Mouse (Mus musculus) limb, embryonic 14.5 days (tissue): ENCODE data around the gene Fastk. TPM values are rescaled to one million over a fixed set of nuclear protein-coding genes. Genes with fewer than 3 reads are reported as not detected.
A peak's percentile ranks its signal among the peaks of the same experiment; 100 is the strongest.

Experiments
- ATAC-seq: fragments of 200-750 bp; cut with Nextera tagmentation; 2 replicates; pipeline ENCODE4 v1.8.0; 2017; ENCODE audit warnings: low read depth, moderate number of reproducible peaks, moderate TSS enrichment; ENCODE audit not compliant: low FRiP score
- DNase-seq: peaks from one replicate; pipeline ENCODE4 v3.0.0-alpha.2; 2015; ENCODE audit warnings: low spot score
- H3K27ac ChIP-seq: fragments of 300-500 bp; sonication (generic); replicated peaks from 2 replicates; pipeline ENCODE4 v1.5.1; 2014; ENCODE audit warnings: low read depth, mild to moderate bottlenecking, low read length, moderate library complexity, mixed read lengths
- H3K27me3 ChIP-seq: fragments of 300-500 bp; sonication (generic); 2 replicates; pipeline ENCODE4 v1.6.1; 2014; ENCODE audit warnings: low read length, mixed read lengths; ENCODE audit not compliant: control insufficient read depth, insufficient read depth
- H3K36me3 ChIP-seq: fragments of 300-500 bp; sonication (generic); 2 replicates; pipeline ENCODE4 v1.6.1; 2014; ENCODE audit warnings: mild to moderate bottlenecking, low read length, moderate library complexity, mixed read lengths; ENCODE audit not compliant: control insufficient read depth, insufficient read depth
- H3K4me1 ChIP-seq: fragments of 300-500 bp; sonication (generic); 2 replicates; pipeline ENCODE4 v1.6.1; 2014; ENCODE audit warnings: antibody characterized with exemption, low read length, mixed read lengths; ENCODE audit not compliant: control insufficient read depth, insufficient read depth
- H3K4me2 ChIP-seq: fragments of 300-500 bp; sonication (generic); replicated peaks from 2 replicates; pipeline ENCODE4 v1.6.1; 2014; ENCODE audit warnings: low read depth, mild to moderate bottlenecking, low read length, moderate library complexity; ENCODE audit not compliant: severe bottlenecking
- H3K4me3 ChIP-seq: fragments of 300-500 bp; sonication (generic); replicated peaks from 2 replicates; pipeline ENCODE4 v1.5.1; 2014; ENCODE audit warnings: low read length
- H3K9ac ChIP-seq: fragments of 300-500 bp; sonication (generic); 2 replicates; pipeline ENCODE4 v1.6.1; 2014; ENCODE audit warnings: mild to moderate bottlenecking, low read depth, low read length, moderate library complexity; ENCODE audit not compliant: severe bottlenecking
- H3K9me3 ChIP-seq: fragments of 300-500 bp; sonication (generic); 2 replicates; pipeline ENCODE4 v1.6.1; 2016; ENCODE audit warnings: low read length; ENCODE audit not compliant: control insufficient read depth
- POLR2A ChIP-seq: fragments of 200-500 bp; IDR thresholded peaks from 2 replicates; pipeline ENCODE4 v1.8.0; 2012; ENCODE audit warnings: inconsistent platforms, mild to moderate bottlenecking, moderate library complexity, borderline replicate concordance; ENCODE audit not compliant: insufficient read depth, insufficient read length; ENCODE audit errors: extremely low read depth
- WGBS: fragments of 180-500 bp; shearing (Covaris S2); extraction: QIAGEN DNeasy Blood & Tissue Kit; methylation state at CpG from one replicate; pipeline ENCODE4 v1.1.7; 2014; 5-methylcytosine and 5-hydroxymethylcytosine counted together
- polyA plus RNA-seq, 2 experiments: library from polyadenylated mRNA; depleted of rRNA in 1 of 2; stranded (reverse) in 1 of 2; unstranded in 1 of 2; fragments of >200 nt; fragmentation: Nextera tagmentation in 1 of 2; extraction: Ambion mirVana in 1 of 2; gene quantifications; 2 replicates each; pipeline versions ENCODE4 v1.2.1 to v1.2.3; 2012 to 2014

Gene Fastk
- polyA plus RNA-seq, 2 experiments: 120 to 295 TPM

- no peak for TF ChIP-seq POLR2A
- 9% methylated on average over 9 of the region's 9 CpGs for WGBS
- H3K36me3 ChIP-seq: peaks cover 28% of the 10 kb centered on the region
- no peak for DNase-seq
- H3K4me3 ChIP-seq: peak overlapping the region; percentile 68
- H3K9ac ChIP-seq: peak overlapping the region; percentile 67; the same call in 1 of the 2 replicates
- H3K27ac ChIP-seq: peak overlapping the region; percentile 21; the same call in 1 of the 2 replicates
- no peaks in the 10 kb centered on the region for H3K9me3 ChIP-seq
- H3K4me2 ChIP-seq: peak overlapping the region; percentile 94
- peaks cover 41% of the 10 kb centered on the region for H3K4me1 ChIP-seq
- H3K27me3 ChIP-seq: no peaks in the 10 kb centered on the region
- no peak for ATAC-seq
Measured at GRCm38 (mm10) chr5:24426556-24427284, 18.4 kb downstream of the Fastk start.

DNA sequence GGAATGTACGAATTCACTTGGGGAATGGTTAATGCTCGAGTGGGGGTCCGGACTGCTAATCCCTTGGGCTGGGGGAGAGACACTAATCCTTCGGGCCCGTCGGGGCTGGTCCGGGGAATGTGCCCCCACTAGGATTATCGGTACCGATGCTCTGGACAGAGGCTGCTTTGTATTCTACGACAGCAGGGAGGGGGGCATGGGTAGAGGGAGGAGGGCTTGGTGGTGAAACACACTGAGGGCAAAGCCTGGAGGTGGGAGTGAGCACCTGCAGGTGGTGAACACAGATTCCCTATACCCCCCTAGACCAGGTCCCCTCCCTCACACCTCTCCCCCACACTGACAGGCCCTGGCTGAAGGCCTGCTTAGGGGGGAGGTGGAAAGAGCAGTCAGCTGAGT, 19.1 kb downstream of the Fastk start:
- Histone ChIP-seq H3K36me3 (peaks cover 25% of the 10 kb centered on the region), H3K4me2 (peak overlapping the region; percentile 94), H3K4me3 (peak overlapping the region; percentile 68), H3K9ac (peak overlapping the region; percentile 67), H3K27me3 (no peaks in the 10 kb centered on the region), H3K4me1 (peaks cover 41% of the 10 kb centered on the region), H3K9me3 (no peaks in the 10 kb centered on the region), H3K27ac (peak overlapping the region; percentile 92; the same call in 1 of the 2 replicates)
- whole genome bisulfite sequencing: 0% methylated on average over 10 of the region's 10 CpGs
- ATAC-seq (no peak), DNase-seq (no peak)
- TF ChIP-seq POLR2A: no peak

DNA sequence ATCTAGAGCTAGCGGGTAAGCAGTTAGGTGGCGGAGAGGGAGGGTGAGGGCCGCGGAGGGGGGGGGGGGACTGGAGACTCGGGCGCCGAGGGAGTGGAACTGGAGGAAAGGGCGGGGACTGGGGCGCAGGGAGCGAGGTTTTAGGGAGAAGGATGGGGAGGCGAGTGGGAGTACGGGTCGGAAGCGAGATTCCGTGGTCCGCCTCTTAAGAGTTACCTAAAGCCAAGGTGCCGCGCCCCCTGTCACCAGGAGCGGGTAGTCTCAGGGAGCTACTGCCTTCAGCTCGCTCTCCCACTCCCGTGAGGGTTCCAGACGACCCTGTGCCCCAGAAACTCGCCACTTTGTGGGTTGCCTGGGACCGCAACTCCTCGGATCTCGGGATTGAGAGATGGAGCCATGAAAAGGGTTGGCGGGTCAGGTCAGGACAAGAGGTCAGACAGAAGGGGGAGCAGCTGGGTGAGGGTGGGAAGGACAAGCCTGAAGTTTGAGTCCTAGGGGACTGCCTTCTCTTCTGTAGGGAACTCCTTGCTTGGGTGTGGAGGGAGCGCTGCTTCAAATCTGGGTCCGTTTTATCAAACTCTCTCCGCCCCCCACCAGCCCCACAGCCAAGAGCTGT, 19.6 kb downstream of the Fastk start:
- DNase-seq (peak; percentile 58), ATAC-seq (no peak)
- Histone ChIP-seq H3K4me1 (peaks cover 41% of the 10 kb centered on the region), H3K9me3 (no peaks in the 10 kb centered on the region), H3K4me3 (peak overlapping the region; percentile 68), H3K4me2 (peak overlapping the region; percentile 94), H3K27me3 (no peaks in the 10 kb centered on the region), H3K9ac (peak overlapping the region; percentile 67), H3K36me3 (peaks cover 25% of the 10 kb centered on the region), H3K27ac (peak overlapping the region; percentile 92)
- TF ChIP-seq POLR2A: no peak
- WGBS: under 1% methylated on average over 21 of the region's 30 CpGs

DNA sequence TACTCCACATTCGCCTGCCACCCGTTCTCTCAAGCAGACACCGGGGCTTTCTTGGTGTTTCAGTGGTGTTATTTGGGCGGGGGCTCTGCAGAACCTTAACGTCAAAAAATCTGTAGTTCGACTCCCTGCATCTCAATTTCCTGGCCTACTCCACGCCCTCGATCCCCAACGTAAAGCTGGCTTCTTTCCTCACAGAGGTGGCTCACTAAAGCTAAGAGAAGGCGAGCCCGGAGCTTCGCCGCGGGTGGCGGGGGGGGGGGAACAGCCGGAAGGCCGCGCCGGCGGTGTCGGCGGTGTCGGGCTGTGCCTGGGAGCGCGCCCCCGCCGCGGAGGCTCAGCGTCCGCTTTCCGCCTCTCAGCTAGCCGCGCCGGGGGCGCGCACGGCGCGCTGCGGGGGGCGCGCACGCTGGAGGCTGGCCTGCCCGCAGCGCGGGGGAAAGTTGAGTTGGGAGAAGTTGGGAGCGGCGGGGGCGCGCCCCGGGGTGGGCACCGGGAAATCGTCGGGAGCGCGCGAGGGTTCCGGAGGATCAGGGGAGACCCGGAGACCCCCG, 20.2 kb downstream of the Fastk start:
- H3K4me2 ChIP-seq: peak overlapping the region; percentile 94
- peak; percentile 50 for ATAC-seq
- DNase-seq: peak; percentile 91

DNA sequence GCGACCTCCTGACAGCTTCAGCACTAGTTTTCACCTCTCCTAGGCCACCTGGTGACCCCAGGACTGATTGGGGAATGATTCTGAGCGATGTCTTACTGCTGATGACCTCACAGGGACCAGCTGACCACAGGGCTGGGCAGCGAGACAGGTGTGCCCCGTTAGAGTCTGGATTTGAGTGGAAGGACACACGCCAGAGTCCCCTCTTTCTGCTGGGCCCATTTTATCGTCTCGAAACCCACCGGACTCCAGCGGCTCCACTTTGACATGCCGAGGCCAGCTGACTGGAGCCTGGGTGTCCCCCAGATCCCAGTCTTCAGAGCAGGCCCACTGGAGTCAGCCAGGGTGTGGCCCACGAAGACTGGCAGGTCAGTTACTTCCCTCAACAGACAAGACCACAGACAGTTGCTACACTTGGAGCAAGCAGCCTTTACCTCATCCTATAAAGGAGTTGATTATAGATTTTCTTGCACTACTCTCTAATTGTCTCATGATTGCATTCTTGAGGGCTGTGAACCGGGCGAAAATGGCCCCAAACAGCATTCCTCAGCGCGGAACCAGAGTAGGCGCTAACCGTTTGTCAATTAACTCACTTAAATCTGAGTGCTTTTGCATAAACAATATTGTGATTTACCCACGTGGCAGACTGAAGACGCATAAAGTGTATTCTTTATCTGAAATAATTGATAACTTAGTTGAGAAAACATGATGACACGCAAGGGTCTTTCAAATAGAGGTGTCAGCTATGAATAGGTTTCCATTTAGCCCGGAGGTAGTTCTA, 20.9 kb downstream of the Fastk start:
- peak overlapping the region; percentile 68 for H3K4me3 ChIP-seq
- H3K27me3 ChIP-seq: no peaks in the 10 kb centered on the region
- no peak for TF ChIP-seq POLR2A
- no peaks in the 10 kb centered on the region for H3K9me3 ChIP-seq
- H3K9ac ChIP-seq: peak overlapping the region; percentile 67
- ATAC-seq (no peak), DNase-seq (no peak)
- H3K4me2 ChIP-seq: peak overlapping the region; percentile 94
- WGBS: 13% methylated on average over 21 of the region's 21 CpGs
- H3K4me1 ChIP-seq: peaks cover 41% of the 10 kb centered on the region
- H3K36me3 ChIP-seq: peaks cover 25% of the 10 kb centered on the region
- peak overlapping the region; percentile 92 for H3K27ac ChIP-seq

More for the DNA sequence above, 20.2 kb downstream of the Fastk start:
- Histone ChIP-seq H3K27ac (peak overlapping the region; percentile 92), H3K9me3 (no peaks in the 10 kb centered on the region), H3K36me3 (peaks cover 25% of the 10 kb centered on the region), H3K9ac (peak overlapping the region; percentile 67), H3K4me1 (peaks cover 41% of the 10 kb centered on the region), H3K4me3 (peak overlapping the region; percentile 68), H3K27me3 (no peaks in the 10 kb centered on the region)
- TF ChIP-seq POLR2A: 0 out of 2 replicates have a peak, but pooled peaks have one; percentile 34
- 1% methylated on average over 32 of the region's 60 CpGs for WGBS
